Mouse (Mus musculus) lung, adult 2 months (tissue): Measurements from ENCODE around the gene Snx11.

Source experiments
- CTCF ChIP-seq: fragments of 200-500 bp; IDR thresholded peaks from 2 replicates; pipeline ENCODE4 v1.5.1; 2011; ENCODE audit warnings: mild to moderate bottlenecking, low read length, control low read depth; ENCODE audit not compliant: insufficient read depth
- POLR2A ChIP-seq: fragments of 200-500 bp; IDR thresholded peaks from 2 replicates; pipeline ENCODE4 v1.6.1; 2011; ENCODE audit warnings: low read depth, mild to moderate bottlenecking, control low read depth, low read length, borderline replicate concordance; ENCODE audit errors: extremely low read depth

GRCm38 (mm10) chr11:96746648-96747047 is 30.7 kb downstream of the Snx11 start:
- TF ChIP-seq CTCF (no peak), POLR2A (no peak)
